Mouse (Mus musculus) frontal cortex, postnatal 10 days (tissue): Measurements from ENCODE around the gene Lmx1b.
A peak's percentile ranks its signal among the peaks of the same experiment; 100 is the strongest.

Experiments
- DNase-seq, 2 experiments: peaks; one replicate each; pipeline ENCODE4 v3.0.0; 2022; ENCODE audit warnings: low spot score in 2 of 2, mixed read lengths in 1 of 2

Lmx1b gene

DNA sequence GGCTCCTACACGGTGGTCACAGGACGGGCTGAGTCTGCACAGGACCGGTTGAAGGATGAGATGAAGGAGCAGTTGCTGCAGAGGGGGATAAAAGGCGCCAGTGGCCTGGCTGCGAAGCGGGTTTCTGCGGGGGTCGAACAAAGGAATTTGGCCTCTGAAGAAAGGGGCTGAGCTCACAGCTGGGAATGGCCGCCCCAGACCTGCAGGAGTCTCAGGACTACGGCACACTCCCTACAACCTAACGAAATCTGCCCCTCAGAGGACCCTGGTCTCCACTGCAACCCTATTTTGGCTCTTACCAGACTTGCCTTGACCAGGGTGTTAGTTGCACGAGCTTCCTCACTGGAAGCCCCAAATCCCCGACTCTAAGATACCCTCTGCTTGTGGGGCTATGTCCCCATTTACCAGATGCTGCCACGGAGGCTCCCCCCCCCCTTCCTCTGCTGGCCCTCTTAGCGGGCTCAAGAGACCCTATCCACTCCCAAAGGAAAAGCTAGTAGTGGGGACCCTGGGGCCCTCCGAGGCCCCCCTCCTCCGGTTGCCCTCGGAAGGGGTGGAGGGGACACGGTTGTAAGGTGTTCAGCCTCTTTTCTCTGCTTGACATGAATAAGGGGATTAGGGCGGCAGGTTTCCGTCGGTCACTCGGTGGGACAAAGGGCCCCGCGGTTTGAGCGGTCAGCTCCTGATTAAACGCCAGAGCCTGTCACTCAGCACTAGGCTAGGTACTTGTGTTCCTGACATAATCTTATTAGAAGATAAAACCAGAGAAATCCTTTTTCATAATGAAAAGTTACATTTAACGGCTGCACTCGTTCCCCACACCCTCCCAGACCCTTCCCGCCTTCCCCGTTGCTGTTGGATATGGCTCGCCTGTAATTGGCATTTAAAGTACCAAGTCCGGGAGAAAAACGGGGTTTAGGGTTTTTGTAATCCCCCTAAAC lies 10.0 kb downstream of the Lmx1b start:
- DNase-seq: no peak

DNA sequence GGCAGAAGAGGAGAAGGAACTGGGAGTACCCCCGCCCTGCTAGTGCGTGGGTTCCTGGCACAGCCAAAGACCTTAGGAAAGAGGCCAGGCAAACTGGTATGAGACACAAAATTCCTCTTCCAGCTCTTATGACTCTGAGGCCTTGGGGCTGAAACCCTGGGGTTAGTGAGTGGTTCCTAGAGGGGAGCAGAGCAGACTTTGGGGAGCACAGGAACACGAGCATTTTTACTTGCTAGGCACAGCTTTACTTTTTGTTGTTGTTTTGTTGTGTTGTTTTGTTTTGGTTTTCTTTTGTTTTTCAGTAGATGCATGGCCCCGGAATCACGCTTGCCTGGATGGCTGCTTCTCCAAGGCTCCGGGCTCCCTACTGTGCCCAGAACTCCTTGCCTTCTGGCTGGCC lies 10.7 kb downstream of the Lmx1b start:
- DNase-seq: no peak

DNA sequence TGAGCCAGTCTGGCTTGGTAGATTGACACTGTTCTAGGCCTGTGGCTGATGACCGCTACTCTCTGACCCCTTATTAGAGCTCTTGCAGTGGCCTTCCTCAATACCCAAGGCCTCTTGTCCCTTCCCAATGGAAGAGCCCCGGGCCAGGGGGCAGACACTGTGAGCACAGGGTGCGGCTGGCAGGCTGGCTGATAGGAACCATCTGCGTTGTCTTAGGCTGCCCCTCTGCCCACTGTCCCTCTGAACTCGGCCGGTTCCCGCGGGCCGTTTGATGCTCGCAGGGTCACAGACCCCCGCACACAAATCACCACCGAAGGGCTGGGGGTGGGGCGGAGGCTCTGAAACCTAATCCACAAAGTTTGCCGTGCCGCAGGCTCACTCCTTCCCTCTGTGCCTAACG lies 11.5 kb downstream of the Lmx1b start:
- no peak for DNase-seq

DNA sequence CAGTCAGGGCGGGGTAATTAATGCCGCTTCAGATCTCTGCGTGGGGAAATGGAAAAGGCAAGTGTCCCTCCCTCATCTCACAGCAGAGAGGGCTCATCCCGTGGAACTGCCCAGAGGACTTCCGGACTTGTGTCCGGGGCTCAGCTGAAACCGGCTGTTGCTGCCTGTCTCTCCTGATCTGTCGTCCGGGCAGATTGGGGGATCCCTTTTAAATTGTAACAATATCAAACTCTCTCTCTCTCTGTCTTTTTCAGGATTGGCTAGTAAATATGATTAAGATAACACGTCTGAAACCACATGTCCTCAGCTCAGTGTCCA lies 13.3 kb downstream of the Lmx1b start:
- no peak for DNase-seq

DNA sequence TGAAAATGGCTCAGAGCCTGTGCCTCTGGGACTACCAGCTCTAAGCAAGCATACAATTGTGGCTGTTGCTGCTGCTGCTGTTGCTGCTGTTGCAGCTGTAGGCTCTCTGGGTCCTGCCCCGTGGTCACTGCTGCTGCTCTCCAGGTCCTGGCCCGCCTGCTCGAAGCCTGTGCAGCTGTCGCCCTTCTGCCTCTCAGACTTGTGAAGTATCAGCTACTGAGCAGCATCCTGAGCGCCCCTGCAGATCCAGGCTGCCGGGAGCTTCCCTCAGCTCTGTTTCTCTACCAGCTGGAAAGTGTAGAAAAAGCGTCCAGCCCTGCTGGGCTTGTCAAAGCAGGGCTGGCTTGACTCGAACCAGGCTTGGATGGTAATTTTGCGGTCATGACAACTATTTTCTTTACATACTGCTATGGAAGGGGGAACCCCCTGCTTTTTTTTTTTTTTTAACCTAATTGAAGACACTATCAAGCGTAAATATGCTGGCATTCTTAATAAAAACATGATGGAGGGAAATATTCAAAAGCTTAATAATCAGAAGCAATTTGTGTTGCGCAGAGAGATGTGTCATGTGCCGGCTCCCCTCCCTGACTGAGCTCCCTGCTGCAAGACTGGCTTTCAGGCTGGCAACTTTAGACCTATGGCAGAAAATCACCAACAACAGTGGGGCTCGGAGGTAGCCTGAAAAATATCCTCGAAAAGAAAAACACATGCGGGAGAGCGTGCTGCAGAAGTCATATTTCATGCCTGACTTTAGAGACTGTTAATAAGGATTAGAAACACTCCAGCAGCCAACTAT lies 13.9 kb downstream of the Lmx1b start:
- DNase-seq: no peak

DNA sequence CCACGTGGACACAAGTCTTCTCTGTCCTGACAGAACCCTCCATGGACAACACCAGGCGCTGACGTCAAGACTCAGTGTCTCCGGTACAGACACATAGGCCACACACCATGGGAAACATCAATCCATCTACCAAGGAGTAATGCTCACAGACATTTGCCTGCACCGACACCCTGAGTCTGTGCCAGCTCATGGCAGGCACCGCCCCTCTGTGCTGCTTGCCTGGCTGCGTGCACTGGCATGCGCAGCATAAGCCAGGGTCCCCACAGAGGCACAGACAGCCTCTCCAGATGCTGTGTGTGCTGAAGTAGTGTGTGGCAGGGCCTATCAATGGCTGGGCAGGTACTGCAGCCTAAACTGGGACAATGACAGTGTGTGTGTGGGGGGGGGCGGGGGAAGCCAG lies 22.6 kb downstream of the Lmx1b start:
- no peak for DNase-seq

DNA sequence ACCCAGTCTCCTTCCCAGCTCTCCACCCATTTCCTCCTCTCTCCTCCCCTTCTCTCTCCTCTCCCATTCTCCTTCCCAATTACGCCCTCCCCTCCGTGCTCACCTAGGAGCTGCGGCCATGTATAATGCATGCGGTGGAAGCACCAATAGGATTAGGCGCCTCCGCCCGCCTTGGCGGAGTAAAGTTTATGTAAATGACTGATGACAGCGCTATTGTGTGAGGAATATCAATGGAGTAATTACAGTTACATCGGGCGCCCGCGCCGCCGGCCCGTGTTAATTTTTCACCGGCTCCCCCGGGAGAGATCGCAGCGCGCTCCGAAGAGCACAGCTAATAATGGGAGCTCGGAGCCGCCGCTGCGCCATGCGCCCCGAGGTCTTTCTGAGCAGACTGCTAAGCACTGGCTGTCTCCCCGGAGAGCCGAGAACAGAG lies 23.9 kb downstream of the Lmx1b start:
- peak; percentile 56 to 57 for DNase-seq

DNA sequence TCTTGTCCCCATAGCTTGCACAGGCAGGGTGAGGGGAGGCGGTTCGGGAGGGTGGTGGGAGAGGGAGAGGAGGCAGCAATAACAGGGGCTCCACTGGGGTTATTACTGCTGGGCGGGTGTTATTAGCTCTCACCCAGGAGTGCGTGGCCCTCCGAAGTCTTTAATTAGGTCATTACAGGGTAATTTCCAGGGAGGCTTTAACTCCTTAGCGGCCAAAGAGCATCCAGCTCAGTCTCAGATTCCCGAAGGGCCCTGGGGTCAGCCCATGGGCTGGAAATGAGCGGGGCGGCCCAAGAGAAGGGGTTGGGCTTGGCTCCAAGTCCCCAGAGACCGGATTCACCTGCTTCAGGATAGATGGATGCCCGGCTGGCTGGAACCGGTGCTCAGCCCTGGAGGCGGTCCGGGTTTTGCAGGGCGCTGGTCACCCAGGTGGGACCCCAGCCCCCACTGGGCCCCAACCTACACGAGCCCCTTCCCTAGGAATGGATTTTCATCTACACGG lies 24.4 kb downstream of the Lmx1b start:
- DNase-seq: no peak

DNA sequence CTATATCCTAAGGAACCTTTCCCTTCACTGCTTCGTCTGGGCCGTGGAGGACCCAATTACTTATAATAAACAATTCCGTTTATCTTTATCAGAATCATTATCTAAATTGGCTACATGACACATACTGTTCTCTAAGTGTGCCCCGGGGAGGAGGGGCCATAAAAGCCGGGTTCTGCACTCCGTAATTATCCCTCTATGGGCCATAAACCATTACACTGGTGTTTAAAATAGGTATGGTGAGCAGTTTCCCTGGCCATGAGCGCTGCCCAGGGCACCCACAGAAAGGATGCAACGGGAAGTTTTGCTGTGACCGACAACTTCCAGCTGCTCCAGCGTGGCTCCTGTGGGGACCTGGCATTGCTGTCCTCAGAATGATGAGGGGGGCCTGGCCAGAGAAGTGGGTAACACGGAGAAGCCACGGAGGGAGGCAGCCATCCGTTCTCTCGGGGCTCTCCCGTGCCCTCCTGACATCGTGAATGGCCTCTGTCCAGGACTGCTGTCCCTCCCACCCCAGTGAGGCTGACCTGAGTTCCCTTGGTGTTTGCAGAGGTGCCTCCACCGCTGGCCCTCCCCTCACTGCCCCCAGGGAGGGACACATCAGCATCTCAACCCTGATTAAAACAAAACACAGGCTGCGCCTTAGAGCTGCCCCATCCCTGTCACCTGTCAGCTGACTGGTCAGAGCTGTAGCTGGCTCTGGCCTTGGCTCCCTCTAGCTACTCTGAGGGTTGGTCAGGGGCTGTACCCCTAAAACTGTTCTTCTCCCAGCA lies 34.6 kb downstream of the Lmx1b start:
- DNase-seq: no peak

DNA sequence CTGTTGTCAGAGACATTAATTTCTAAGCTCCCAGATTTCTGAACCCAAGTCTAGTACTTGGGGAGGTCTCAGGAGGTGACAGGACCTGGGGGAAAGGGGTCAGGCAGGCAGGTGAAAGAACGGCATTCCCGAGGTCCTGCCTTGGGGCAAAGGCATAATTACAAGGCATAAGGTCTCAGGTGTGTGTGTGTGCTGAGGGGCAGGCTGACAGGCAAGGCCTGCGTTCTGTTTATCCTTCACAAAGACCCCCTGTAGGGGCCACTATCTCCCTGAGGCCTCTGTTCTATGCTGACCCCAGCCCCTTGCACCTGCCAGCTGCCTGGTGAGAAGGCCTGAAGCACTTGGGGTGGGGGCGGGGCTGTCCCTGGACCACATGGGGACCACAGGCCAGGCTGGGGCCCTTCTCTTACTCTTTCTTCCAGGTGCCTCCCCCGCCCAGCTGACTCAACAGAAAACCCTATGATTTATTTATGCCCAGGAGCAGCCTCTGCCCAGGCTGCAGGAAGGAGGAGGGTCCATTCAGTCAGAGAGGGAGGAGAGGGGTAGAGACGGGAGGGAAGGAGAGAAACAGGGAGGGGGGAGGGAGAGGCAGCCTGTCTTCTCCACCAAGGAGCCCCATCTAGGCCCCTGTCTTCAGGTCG lies 35.3 kb downstream of the Lmx1b start:
- no peak for DNase-seq

DNA sequence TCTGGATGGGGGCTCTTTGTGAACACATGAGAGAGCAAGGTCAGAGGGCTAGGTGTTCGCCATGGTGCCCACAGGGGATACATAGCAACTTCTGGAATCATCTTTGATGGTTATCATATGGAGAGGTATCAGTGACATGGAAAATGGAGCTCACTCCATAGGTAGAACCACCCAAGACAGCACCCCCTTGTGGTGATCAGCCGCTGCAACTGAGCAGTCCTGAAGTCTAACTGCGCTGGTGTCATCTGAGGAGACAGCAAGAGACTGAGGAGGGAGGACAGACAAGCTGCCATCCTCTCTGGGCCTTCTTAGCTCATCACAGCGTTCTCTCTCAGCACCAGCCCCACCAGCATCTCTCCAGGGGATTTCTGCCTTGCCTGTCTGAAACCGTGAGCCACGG lies 39.8 kb downstream of the Lmx1b start:
- DNase-seq: no peak

DNA sequence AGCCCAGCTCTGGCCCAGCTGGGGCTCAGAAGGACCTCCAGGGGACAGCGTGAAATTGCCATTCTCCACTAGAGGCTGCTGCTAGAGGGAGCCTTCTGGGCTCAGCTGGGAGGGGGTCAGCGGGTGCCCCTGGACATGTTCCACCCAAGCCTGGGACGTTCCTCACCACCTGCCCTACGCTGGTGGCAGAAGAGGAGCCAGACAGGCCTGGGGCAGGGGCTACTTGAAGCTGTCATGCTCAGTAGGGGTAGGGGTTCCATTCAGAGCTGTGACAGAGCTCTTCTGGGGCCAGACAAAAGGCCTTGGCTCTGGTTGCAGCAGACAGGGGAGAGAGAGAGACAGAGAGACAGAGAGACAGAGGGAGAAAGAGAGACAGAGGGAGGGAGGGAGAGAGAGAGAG lies 42.9 kb downstream of the Lmx1b start:
- no peak for DNase-seq

DNA sequence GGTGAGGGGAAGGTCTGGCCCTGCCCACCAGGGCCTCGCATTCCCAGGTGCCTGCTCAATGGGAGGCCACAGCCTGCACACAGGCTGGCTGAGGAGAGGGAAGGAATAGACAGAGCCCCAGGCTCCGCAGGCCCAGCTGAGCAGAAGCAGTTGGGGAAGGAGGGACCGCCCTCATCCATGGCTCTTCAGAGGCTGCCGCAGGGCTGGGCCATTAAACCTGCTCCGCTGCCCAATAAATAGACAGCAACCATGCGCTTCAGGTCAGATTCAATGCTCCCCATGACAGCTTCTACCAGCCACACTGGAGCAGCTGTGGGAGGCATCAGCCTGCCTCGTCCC lies 45.3 kb downstream of the Lmx1b start:
- DNase-seq: no peak

DNA sequence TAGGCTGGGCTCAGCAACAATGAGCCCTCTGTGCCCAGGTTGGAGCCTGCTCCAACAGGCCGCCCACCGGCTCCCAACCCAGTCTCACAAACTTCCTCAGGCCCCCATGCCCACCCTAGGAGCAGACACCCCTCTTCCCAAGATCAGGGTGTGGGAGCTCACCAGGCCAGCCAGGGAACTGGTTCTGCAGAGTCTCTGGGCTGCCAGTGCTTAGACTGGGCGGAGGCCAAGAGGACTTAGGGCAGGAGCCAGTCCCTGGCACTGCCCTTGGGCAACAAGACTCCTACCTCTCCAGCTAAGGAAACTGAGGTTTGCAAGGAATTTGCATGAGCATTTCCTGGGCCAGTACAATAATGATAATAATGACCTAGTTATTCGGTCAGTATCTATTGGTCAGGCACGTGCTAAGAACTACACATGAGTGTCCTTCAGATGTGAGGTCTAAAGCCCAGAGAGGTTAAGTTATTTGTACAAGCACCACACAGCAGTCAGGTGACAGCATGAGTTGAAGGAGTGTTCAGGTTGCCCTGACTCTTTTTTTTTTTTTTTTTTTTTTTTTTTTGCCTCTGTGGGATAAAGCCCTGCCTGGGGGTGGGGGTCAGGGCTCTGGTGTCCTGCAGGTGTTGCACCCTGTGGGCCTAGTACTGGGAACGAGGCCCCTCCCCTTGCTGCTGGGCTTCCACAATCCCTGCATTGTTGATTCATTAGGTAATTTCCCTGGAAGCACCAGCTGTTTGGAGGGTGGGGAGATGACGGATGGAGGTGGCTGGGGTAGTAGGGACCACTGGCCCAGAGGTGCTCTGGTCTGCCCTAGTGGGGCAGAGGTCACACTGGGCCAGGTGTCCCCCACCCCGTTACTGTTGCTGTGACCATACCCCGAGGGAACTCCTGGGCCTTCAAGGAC lies 45.9 kb downstream of the Lmx1b start:
- DNase-seq: no peak

DNA sequence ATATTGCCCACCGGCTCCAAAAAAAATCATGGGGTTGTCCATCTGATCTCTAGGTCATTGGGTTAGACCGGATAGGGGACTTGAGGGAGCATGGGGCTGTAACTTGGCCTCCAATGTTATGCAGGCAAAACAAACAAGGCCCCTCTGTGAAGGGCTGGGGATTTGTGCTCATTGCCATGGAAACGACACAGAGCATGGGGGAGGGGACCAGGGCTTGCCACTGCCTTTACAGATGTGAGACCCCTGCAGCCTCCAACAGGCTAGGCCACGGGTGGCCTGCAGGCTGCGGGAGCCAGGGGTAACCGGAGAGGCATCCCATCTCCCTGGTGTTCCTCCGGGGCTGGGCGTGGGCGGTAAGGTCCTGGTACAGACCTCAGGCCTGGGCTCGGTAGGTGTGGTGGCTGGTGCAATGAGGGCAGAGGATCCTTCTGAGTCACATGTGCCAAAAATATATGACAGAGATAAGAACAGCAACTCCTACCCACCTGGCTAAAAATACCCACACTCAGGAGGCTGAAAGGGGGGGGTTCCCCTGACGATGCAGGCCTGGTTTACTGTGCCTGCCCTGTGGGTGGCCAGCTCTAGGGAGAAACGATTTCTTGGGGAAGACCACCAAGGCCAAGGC lies 47.3 kb downstream of the Lmx1b start:
- DNase-seq: peak; percentile 48 to 57

DNA sequence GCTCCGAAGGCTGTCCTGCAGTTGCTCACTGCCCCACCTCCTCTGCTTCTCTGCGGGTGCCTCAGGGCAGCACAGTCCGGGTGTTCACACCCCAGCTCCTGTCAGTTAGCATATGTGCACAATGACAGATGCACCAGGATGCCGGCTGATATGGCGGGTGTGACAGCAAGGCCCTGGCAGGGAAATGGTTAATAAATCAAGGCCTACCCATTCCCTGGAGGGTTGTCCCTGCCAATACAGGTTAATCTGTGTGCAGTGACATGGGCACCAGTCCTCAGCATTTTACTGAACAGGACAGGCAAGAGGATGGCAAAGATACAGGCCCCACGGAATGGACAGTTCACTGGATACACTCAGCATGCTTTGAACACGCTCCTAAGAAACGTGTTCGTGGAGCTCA lies 51.0 kb downstream of the Lmx1b start:
- DNase-seq: no peak

DNA sequence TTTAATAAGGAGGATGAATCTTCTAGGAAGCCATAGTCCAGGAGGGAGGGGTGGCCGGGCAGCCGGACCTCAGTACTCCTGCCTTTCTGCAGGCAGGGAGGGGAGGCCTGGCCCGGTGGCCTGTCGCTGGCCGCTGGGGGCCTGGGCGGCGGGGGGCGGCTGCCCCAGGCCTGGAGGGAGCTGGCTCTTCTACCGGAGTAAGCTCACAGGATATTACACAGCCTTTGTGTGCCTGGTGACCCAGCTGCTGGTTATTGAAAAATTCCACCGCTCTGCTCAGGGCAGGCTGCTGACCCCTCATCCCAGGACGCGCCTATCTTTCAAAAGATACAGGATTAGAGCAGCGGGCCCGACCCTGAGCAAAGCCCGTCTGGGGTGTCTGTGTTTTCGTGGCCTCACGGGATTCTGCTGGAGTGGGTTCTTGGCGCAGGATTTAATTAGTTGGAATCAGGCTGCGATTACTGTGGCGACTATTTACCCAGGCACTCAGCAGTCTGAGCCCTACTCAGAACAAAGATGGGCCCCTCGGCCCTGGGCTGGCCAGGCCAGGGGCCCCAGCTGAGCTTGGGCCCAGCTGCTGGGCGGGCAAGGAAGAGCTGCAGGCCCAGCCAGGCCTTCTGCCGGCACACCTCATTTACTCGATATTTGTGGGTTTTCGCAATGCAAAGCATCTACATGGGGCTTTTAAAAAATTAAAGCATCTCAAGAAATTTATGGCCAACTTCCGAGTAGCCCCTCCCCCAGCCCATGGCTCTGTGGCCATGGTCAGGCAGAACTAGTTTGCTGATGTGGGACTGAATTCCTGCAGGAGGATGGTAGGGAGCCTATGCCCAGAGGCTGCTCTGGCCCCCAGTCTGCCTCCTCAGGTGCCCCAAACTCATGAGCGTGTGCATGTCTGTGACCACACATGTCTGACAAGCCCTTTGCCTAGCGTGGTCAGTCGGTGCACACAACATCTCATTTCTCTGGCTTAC lies 55.1 kb downstream of the Lmx1b start:
- no peak for DNase-seq

DNA sequence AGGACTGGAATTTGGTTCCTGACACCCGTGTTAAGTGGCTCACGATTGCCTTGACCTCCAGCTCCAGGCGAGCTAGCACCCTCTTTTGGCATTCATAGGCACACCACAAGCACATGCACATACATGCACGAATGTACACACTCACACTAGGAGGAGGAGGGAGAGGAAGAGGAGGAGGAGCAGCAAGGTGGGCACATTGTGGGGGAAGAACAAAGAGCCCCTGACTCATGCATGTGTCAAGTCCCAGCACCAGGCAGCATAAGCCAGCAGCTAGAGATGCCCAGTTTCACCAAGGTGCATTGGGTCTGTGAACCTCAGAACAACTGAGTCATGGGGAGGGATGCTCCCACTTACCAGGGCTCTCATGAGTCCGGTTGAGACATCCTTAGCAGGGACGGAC lies 56.5 kb downstream of the Lmx1b start:
- DNase-seq: no peak

DNA sequence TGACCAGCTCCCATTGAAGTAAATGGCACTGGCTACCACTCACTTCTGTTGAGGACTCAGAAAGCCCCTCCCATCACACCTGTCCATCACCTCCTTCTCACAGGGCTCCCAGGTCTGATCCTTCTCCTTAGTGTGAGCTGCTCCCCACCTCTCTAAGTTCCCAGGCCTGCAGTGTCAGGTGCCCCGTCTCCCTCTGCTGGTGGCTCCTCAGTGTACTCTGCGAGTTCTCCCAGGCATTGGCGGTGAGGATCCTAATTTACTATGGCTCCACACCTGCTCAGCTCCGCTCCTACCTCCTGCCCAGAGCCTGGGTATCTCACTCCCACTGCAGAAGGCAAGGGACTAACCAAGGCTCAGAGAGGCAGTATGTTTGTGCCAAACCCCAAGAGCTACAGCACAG lies 57.0 kb downstream of the Lmx1b start:
- peak in 1 of 2 experiments; percentile 41 for DNase-seq
